Mouse (Mus musculus) spleen, postnatal 4 days (tissue): Measurements from ENCODE around the gene Clcf1.

Experiments
- DNase-seq, 2 experiments: peaks; one replicate each; pipeline ENCODE4 v3.0.0; 2022; ENCODE audit warnings: low spot score in 2 of 2

Gene Clcf1

DNA sequence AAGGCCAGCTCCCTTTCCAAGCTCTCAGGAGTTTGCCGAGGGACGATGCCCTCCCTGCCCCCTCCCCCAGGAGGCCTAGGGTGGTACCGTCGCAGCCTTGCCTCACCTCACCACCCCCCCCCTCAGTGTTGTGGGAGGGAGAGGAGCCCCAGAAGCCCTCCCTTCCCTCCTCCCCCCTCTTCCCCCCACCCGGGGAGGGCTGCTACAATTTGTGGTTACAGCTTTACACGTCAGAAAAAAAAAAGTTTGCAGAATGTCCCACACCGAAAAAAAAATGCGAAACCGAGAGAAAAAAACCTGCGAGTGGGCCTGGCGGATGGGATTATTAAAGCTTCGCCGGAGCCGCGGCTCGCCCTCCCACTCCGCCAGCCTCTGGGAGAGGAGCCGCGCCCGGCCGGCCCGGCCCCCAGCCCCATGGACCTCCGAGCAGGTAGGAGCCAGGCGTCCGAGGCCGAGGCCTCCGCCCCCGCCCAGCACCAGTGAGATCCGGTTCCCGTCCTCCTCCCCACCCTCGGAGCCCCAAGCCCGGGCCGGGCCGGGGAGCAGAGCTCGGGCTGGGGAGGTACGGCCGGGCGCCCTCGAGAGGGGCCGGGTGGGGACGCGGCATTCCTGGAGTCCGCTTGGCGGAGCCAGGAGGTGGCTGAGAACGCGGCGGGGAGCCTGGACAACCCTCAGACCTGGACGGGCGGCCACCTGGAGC is at the start of gene Clcf1, which contains the start of gene AC109138.7:
Gene Clcf1, plus strand, starts transcription at position 168 of the 700 bp plus-strand sequence.
Gene AC109138.7, plus strand, starts transcription at position 287 of the 700 bp plus-strand sequence.
- peak; percentile 70 to 81 for DNase-seq

DNA sequence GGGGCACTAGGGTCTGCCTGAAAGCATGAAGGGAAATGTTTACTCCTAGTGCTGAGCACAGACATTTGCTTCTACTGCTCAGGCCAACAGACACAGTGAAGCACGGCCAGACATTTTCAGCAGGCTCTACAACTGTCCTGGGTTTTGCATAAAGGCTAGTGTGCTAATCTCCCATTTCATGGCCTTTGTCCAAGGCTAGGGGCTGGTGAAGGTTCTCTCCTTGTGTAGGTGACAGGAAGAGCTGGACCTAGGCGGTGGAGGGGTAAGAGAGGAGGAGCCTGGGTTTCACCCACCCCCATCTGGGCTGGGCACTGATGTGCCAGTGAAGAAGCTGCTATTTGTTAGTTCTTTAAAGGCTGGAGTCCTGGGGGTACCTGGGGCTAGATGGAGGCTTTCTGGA is 49.3 kb upstream of the Clcf1 start:
- DNase-seq = no peak

DNA sequence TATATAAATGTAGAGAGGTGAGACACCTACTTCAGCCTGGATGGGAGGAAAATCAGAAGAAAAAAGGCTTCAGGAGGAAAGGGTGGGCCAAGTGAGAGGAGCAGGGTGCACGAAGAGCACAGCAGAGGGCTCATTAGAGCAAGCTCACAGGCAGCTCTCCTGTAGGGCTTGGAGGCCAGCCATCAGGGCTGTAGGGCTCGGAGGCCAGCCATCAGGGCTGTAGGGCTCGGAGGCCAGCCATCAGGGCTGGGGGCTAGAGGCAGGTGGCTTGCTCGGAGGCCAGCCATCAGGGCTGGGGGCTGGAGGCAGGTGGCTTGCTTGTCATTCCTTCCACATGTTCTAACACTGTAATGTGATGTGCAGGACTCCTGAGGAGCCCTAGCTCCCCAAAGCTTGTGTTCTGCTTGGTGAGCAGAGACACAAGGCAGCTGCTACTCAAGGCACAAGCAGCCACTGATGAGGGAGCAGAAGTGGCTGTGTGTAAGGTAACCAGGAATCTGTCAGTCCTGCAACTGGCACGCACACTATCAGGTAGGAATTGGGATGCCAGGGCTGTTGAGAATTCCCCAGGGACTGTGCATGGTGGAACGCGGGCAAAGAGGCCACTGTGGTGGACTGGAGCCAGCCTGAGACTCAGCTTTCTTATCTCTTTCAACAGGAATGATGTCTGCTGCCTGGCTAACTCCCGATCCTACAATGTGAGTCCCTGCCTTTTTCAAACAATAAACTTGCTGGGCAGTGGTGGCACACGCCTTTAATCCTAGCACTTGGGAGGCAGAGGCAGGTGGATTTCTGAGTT is 47.2 kb upstream of the Clcf1 start:
- no peak for DNase-seq

DNA sequence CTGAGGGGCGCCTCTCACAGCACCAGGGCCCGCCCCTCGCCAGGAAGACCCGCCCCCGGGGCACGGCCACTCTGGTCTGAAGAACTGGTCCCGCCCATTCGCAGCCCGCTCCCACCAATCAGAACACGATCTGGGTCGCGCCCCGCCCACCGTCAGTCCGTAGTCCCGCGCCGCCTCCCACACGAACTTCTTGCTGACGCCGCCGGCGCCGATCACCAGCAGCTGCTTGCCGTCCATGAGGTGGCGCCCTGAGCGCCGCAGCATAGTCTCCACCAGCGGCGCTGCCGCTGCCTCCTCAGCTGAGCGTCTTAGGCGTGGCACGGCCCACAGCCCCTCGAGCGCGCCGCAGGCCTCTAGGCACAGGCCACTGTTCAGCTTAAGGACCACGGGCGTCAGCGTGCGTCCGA is 44.7 kb upstream of the Clcf1 start:
- peak; percentile 100 for DNase-seq

DNA sequence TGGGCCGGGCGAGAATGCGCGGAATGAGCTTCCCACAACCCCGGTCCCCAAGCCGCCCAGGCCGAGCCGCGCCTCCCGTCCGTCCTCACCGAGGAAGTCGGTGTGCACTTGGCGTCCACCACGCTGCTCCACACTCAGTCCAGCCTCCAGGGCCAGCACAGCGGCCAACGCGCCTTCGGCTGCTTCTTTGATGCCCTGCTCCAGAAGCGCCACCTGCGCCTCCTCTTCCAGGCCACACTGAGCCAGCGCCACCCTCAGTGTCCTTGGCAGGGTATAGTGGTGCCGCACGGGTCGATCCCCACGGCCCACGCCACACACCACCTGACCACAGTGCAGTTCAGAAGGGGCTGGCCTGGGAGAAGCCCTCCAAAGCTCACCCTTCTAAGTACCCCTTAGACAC is 44.2 kb upstream of the Clcf1 start:
- DNase-seq = no peak

DNA sequence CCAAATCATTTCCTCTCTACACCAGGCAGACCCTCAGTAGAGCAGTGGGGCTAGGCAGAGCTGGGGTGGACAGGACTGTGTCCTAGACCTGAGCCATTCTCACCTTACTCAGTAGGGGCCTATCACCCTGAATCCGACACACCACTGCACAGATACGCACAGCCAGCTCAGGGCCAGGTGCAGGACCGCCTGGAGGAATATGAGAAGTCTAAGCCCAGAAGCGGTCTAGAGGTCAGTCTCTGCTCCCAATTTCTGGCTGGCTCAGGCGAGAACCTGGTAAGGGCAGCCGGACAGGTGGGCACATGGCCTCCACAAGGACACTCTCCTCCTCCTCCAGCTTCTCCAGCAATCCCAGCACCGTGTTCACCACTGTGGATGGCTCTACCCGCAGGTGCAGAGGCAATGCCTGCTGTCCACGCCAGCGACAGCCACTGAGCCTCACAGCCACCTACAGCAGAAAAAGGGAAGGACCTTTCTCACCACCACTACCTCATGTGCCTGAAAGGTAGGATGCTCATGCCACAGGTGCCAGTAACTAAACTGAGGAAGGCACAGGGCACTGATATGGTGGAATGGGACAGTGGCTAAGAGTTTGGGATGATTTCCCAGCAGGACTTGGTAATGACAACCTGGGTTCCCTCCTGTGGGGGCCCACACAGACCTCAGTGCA is 43.2 kb upstream of the Clcf1 start:
- DNase-seq = no peak

DNA sequence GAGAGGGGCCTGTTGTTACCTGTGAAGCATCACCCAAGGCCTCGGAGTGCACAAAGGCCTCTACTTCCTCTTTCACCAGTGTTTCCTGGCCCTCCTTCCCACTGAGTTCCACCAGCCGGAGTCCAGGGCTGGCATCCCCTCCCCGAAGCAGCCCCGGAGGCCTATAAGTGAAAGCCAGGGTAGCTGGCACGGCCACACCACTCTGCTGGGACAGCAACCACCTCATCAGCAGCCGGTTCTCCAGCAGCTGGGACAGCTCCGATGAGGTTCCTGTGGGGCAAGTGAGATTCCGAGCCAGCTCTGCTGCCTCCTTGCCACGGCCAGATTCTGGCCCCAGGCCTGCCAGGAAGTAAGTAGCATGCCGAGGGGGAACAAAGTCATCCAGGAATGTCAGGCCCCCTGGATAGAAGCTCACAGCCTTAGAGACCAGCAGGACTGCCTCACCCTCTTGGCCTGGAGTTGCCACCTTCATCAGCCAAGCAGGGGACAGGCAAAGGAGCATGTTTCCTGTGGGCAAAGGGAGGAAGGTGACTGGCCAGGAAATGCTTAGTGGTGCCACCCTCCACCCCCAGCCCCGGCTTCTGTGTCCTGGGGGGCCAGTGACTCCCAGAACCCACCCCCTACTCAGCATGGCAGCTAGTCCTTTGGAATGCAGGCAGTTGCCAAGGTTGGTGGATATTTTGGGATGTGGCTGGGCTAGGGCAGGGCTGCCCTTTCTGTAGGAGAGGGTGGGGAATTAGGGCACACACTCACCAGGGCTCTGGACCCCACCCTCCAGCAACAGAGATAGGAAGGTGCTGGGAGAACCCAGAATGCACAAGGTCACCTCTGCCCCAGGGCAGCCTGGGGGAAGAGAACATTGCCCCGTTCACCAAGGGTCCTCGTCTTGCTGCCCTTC is 42.4 kb upstream of the Clcf1 start:
- peak in 1 of 2 experiments; percentile 72 for DNase-seq

DNA sequence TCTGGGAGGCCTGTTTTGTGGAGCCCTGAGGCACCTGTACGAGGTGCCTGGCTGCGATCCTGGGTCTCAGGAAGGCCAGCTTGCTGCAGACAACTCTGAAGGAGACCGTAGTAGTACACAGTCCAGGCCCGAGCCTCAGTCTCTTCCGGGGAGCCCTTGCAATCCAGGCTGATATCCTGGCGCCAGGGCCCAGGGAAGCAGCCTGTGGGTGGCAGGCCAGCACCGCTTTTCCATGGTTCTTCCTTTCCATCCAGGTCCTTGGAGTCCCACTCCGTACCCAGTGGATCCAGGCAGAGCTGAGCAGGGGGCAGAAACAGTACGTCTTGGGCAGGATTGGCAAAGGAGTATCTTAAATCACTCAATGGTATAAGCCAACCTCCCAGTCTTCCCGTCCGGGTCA is 41.1 kb upstream of the Clcf1 start:
- no peak for DNase-seq

DNA sequence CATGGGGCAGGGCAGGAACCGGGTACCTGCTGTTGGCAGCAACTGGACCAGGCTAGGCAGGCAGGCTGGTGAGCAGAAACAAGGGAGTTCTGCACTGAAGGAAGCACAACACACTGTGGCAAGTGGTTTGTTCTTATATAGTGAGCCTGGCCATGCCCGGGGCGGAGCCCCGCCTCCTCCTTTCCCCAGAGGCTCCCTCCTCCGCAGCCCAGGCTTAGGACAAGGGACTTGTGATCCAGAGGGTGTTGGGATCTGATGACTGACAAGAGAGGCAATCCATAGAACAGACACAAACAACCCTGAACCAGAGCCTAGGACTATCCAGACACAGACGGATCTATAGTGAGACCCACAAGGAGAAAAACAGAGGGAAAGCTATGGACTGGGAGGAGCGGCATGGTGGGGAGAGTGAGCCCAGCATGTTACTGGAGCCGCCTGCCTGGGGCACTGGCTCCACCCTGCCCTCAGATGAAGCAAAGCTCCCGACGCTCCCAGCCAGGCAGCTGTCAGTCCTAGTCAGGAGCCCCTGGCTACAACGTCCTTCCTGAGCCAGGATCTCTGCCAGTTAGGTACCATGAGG is 38.6 kb upstream of the Clcf1 start, which contains the start of gene Carns1:
Gene Carns1, minus strand, starts transcription at position 112 of the 580 bp plus-strand sequence.
- DNase-seq = no peak

DNA sequence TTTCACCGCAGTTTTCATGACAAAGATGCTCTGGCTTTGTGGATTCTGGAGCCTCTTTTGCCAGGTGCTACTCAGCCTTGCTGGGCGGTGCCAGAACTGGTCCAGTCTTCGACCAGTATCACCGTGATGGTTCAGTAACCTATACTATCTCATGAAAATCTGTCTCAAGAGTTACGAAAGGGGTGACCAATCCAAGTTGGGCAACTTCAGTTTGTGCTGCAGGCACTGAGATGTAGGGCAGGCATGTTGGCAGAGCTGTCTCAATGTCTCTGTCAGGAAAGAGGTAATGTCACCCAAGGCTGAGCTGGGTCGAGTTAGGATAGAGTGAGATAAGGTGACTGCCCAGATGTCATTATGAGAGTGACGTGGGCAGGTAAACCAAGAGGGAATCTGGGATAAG is 33.6 kb upstream of the Clcf1 start:
- no peak for DNase-seq

DNA sequence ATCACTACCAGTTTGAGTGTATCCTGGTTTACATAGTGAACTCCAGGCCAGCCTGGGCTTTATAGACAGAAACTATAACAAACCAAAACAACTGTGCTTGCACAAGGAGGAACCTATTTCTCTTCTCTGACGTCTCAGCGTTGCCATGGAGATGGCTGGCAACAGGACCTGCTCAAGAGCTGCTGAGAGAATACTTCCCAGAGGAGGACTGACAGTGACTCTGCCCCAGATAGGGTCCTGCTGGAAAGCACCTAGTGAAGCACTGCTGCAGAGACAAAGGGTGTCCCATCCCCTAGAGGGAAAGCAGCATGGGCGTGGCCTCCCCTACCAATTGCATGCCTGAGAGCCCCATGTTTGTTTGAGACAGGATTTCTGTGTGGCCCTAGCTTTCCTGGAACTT is 32.1 kb upstream of the Clcf1 start:
- DNase-seq = peak in 1 of 2 experiments; percentile 48

DNA sequence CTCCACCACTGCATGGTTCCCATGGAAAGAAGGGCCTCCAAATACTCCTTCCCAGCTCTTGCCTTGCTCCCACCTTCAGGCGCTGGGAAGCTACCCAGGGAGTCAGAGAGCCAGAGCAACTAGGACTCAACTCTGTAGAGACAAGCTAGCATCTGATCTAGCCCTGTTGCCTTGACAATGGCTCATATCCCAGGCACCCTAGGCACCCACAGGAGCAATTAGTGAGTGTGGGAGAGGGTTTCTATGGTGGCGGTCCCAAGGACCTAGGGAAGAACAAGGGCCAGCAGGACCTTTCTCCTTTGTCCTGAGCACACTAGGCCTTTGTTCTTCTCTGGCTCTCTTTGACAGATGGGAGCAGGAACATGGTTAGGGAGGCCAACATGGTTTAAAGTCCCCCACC is 30.3 kb upstream of the Clcf1 start:
- DNase-seq = no peak

DNA sequence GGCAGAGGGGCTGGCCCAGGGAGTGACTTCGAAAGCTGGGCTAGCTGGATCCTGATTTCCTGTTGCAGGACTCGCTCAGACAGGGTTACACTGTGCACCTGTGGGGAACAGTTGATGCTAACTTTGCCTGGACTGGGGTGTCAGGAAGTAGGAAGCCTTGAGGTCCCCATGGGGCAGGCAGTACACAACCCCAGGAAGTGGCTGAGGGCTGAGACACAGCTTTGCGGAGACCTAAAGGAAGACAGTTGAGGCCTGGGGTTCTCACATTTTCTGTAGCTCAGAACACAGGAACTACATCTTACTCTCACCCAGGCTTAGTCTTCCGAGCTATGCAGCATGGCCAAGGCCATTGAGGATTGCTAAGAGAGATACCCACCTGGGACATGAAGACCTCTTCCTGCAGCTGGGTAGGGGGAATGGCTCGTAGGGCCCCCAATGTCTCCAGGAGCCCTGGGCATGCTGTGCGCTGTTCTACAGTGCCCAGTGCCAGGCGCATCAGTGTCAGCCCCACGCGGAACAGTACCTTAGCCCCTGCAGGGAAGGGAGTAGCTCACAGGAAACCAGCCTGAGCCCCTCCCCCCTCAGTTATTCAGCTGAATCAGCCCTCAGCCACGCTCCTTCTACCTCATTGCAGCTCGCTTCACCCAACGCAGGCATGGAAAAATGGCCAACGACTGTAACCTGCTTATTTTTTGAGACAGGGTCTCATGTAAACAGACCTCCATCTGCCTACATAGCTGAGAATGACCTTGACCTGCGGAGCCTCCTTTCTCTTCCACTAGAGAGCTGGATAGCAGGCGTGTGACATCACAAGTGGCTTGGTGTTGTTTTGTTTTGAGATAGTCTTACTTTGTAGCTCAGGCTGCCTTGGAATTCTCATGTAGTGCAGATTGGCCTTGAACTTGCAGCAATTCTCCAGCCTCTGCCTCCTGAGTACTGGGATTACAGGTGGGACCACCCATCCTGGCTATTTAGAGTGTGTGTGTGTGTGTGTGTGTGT is 28.8 kb upstream of the Clcf1 start:
- DNase-seq = peak; percentile 63 to 78

DNA sequence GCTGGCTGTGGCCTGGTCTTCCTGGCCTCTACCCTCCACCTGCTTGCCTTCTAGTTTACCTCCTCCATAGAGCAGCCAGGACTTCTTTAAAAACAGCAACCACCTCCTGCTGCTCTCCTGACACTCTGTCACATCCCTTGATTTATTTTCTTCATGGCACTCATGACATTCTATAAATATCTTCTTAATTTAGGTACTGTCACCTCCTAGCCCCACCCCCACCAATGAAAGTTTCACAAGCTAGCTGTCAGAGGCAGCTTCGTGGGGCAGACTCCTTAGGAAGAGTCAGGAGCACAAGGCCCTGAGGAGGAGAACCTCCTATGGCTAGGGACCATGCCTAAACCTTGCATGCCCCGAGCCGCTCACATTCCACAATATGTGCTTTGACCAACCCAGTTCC is 26.7 kb upstream of the Clcf1 start:
- no peak for DNase-seq

DNA sequence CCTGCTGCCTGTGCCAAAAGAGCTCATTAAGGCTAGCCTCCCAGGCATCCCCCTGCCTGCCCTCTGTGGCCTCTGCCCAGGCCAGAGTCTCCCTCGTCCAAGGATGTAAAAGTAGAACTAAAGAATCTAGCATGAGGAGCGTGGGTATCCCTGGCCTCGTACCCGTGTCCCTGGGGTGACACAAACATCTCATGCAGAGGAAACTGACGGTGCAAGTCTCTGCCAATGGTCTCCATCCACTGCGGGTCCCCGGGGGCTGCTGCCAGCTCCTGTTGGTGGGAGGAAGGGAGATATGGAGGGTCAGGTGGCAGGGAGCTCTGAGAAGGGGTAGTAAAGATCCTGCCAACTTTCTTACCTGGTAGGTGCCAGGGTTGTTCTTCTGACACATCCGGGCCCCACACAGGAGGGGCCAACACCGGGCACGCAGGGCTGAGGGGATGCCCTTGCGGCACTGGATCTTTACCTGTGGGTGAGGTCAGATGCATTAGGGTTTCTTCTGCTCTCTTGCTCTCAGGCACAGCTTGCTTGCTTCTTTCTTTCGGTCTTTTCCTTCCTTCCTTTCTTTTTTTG is 24.9 kb upstream of the Clcf1 start:
- no peak for DNase-seq

DNA sequence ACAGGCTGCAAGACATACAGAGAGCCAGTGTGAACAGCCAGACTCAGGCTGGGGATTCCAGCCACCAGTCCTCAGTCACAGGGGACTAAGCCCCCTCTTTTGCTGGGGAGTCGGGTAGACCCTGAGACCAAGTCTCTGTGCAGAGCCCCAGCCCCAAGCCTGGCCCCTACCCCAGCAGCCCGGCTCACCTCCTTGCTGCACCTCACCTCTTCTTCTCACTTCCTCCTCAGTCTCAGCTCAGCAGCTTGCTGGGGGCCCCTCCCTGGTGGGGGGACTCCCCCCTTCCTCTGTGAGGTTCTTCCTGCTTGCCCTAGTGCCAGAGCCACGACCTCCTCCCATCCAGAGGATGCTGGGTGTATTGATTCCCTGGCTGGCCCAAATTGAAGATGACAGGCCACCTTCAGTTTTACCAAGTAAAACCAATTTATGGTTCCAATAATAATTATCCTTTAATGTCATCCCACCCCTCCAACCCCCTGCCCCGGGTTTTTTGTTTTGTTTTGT is 23.2 kb upstream of the Clcf1 start, which contains the start of gene Tbc1d10c:
Gene Tbc1d10c, minus strand, starts transcription at position 454 of the 504 bp plus-strand sequence.
- DNase-seq = peak; percentile 76 to 85

DNA sequence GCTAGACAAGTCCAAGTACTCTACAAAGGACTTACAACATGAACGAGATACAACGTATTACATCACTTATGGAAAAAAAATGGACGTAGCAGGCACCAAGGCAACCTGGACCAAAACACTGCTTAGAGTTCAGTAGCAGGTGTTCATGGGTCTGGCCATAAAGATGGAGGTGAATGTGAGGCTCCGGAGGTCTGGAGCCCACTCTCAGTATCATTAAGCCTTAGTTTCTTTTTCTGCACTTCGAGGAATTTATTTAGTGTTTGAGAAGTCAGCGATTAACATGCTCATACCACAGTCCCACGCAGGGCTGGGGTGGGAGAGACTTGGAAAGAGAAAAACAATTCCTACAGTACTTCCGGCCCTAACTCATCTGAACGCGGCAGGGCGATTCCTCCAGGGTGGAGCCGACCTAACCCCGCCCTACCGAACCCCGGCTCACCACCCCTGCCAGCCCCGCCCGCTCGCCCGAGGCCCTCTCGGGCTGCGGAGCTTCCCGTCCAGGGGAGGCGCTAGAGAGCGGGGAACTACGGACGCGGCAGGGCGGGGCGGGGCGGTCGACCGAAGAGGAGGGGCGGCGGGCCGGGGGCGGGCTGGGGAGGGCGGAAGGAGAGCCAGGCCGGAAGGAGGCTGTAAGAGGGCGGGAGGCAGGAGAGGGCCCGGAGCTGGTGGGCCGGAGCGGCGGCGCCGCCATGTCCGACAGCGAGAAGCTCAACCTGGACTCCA is 22.3 kb upstream of the Clcf1 start, which contains the start of gene Ppp1ca:
Gene Ppp1ca, plus strand, starts transcription at position 538 of the 723 bp plus-strand sequence.
- DNase-seq = peak; percentile 99 to 100

DNA sequence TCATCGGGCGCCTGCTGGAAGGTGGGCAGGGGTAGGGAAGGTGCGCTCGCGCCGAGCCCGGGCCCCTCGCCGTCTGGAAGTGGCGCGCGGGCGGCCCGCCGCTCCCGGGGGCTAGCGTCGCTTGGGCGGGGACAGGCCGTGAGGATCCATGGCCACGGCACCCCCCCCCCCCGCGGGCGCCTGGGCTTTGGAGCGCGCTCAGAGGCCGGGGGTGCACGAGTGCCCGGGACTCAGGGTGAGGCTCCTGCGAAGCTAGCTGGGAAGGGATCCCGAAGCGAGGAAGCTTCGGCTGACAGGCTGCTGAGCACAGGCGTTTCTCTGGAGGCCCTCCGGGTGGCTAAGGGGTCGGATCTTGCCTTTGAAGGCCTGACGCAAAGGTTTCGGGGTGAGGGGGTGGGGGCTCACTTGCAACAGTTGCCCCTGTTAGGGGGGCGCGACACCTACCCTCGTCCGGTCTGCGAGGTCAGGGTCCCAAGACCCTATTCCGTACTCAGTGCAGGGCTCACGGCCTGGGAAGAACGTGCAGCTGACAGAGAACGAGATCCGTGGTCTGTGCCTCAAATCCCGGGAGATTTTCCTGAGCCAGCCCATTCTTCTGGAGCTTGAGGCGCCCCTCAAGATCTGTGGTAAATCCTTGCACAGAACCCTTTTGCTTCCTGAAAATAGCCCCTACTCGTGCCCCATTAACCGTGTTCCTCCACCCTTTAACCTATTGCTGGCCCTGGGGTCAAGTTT is 21.6 kb upstream of the Clcf1 start:
- no peak for DNase-seq
